Mouse (Mus musculus): ENCODE results near the gene Cox18. TPM values are rescaled to one million over a fixed set of nuclear protein-coding genes. Genes with fewer than 3 reads are reported as not detected.

Gene Cox18
- total RNA-seq, 1 experiment from 2014 or later = 5.8 TPM

- ATAC-seq (replicated peaks; ENCODE audit: insufficient number of reproducible peaks, low FRiP score, low TSS enrichment, poor library complexity, severe bottlenecking) = no peak
These were observed 41.0 kb downstream of the Cox18 start for GRCm38 (mm10) chr5:90182782-90183181.

- no peak for ATAC-seq (replicated peaks; ENCODE audit: insufficient number of reproducible peaks, low FRiP score, low TSS enrichment, poor library complexity, severe bottlenecking)
These were observed 44.7 kb downstream of the Cox18 start for GRCm38 (mm10) chr5:90179094-90179493.

GRCm38 (mm10) chr5:90178116-90178515 lies 45.7 kb downstream of the Cox18 start:
- no peak for ATAC-seq (replicated peaks; ENCODE audit: insufficient number of reproducible peaks, low FRiP score, low TSS enrichment, poor library complexity, severe bottlenecking)

Other genes starting within 250 kb of the Cox18 start
- 94.5 to 177 TPM (median 99.6 TPM) in 3 replicates for gene Ankrd17, start 142.6 kb upstream of the Cox18 start, total RNA-seq (2017)
- 0.67 to 4.5 TPM (median 1.2 TPM) in 3 replicates for gene Gm9958, start 143.2 kb upstream of the Cox18 start, total RNA-seq (2017)
- gene Alb, start 236.9 kb upstream of the Cox18 start, total RNA-seq (2017) = not detected in 3 replicates

Data from monocyte, adult 5-6 weeks (primary cell).